Mouse (Mus musculus) heart, embryonic 15.5 days (tissue): Measurements from ENCODE around the gene Pip4k2a. TPM values are rescaled to one million over a fixed set of nuclear protein-coding genes. Genes with fewer than 3 reads are reported as not detected.
A peak's percentile ranks its signal among the peaks of the same experiment; 100 is the strongest.

Source experiments
- ATAC-seq: fragments of 200-750 bp; cut with Nextera tagmentation; replicated peaks from 2 replicates; pipeline ENCODE4 v1.8.0; 2017; ENCODE audit warnings: low read depth, moderate TSS enrichment; ENCODE audit not compliant: insufficient number of reproducible peaks, insufficient read depth, low FRiP score
- H3K27ac ChIP-seq: fragments of 300-500 bp; sonication (generic); 2 replicates; pipeline ENCODE4 v1.5.1; 2015; ENCODE audit warnings: mild to moderate bottlenecking, inconsistent platforms
- H3K27me3 ChIP-seq: fragments of 300-500 bp; sonication (generic); 2 replicates; pipeline ENCODE4 v1.6.1; 2015; ENCODE audit warnings: inconsistent platforms
- H3K36me3 ChIP-seq: fragments of 300-500 bp; sonication (generic); 2 replicates; pipeline ENCODE4 v1.6.1; 2015; ENCODE audit warnings: mild to moderate bottlenecking, inconsistent platforms
- H3K4me1 ChIP-seq: fragments of 300-500 bp; sonication (generic); replicated peaks from 2 replicates; pipeline ENCODE4 v1.6.1; 2015; ENCODE audit warnings: inconsistent platforms
- H3K4me2 ChIP-seq: fragments of 300-500 bp; sonication (generic); 2 replicates; pipeline ENCODE4 v1.6.1; 2015; ENCODE audit warnings: inconsistent platforms, mild to moderate bottlenecking, moderate library complexity
- H3K4me3 ChIP-seq: fragments of 300-500 bp; sonication (generic); 2 replicates; pipeline ENCODE4 v1.5.1; 2015; ENCODE audit warnings: mild to moderate bottlenecking, inconsistent platforms
- H3K9ac ChIP-seq: fragments of 300-500 bp; sonication (generic); 2 replicates; pipeline ENCODE4 v1.6.1; 2015; ENCODE audit warnings: mild to moderate bottlenecking, inconsistent platforms
- H3K9me3 ChIP-seq: fragments of 300-500 bp; sonication (generic); replicated peaks from 2 replicates; pipeline ENCODE4 v1.6.1; 2016; ENCODE audit warnings: inconsistent platforms
- WGBS: fragments of 180-500 bp; shearing (Covaris S2); methylation state at CpG from one replicate; pipeline ENCODE4 v1.1.7; 2015; ENCODE audit warnings: mixed read lengths; 5-methylcytosine and 5-hydroxymethylcytosine counted together
- polyA plus RNA-seq: library from polyadenylated mRNA; unstranded; fragments of >200 nt; fragmentation: Nextera tagmentation; extraction: Ambion mirVana; gene quantifications from 2 replicates; pipeline ENCODE4 v1.2.1, GENCODE M21; 2015

Gene Pip4k2a
- polyA plus RNA-seq, 1 experiment from 2014 or later, result 6.1 TPM

GRCm38 (mm10) chr2:18856461-18856860 is 141.5 kb downstream of the Pip4k2a start:
- H3K4me3 ChIP-seq, result no peak overlapping the region
- H3K9me3 ChIP-seq, result no peaks in the 10 kb centered on the region
- WGBS, result 85% methylated on average over 13 of the region's 13 CpGs
- H3K4me2 ChIP-seq, result no peak overlapping the region
- H3K36me3 ChIP-seq, result no peaks in the 10 kb centered on the region
- H3K27me3 ChIP-seq, result no peaks in the 10 kb centered on the region
- H3K27ac ChIP-seq, result no peak overlapping the region
- ATAC-seq, result no peak
- no peak overlapping the region for H3K9ac ChIP-seq
- peaks cover 4% of the 10 kb centered on the region; the same call in 1 of the 2 replicates for H3K4me1 ChIP-seq

DNA sequence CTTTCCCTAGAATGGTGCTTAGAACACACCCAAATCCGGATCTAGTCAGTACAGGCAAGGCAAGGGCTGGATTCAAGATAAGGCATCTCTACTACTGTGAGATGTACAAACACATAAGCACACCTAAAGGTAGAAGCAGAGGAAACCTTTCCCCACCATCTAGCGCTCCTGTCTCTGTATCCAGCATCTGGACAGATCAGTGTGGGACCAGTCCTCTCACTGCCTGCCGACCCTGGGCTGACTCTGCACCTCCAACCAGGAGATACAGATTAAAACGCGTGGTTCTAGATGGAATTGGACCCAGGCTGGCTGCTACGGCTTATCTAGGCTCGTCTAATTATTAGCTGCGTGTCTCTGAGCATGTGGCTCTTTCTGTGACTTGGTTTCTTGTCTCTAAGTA is 142.7 kb downstream of the Pip4k2a start:
- WGBS, result 42% methylated on average over 8 of the region's 8 CpGs

GRCm38 (mm10) chr2:18853345-18853744 is 144.6 kb downstream of the Pip4k2a start:
- Histone ChIP-seq H3K4me3 (no peak overlapping the region), H3K4me1 (no peaks in the 10 kb centered on the region), H3K4me2 (no peak overlapping the region), H3K27me3 (no peaks in the 10 kb centered on the region), H3K36me3 (no peaks in the 10 kb centered on the region), H3K9ac (no peak overlapping the region), H3K27ac (no peak overlapping the region), H3K9me3 (no peaks in the 10 kb centered on the region)
- WGBS, result 78% methylated on average over 5 of the region's 5 CpGs
- ATAC-seq, result no peak

More for the DNA sequence above, 142.7 kb downstream of the Pip4k2a start:
- no peak for ATAC-seq
- no peaks in the 10 kb centered on the region for H3K36me3 ChIP-seq
- no peaks in the 10 kb centered on the region for H3K9me3 ChIP-seq
- H3K27ac ChIP-seq, result no peak overlapping the region
- H3K4me1 ChIP-seq, result peaks cover under 1% of the 10 kb centered on the region; the same call in 1 of the 2 replicates
- H3K27me3 ChIP-seq, result no peaks in the 10 kb centered on the region
- no peak overlapping the region for H3K9ac ChIP-seq
- no peak overlapping the region for H3K4me3 ChIP-seq
- no peak overlapping the region for H3K4me2 ChIP-seq

DNA sequence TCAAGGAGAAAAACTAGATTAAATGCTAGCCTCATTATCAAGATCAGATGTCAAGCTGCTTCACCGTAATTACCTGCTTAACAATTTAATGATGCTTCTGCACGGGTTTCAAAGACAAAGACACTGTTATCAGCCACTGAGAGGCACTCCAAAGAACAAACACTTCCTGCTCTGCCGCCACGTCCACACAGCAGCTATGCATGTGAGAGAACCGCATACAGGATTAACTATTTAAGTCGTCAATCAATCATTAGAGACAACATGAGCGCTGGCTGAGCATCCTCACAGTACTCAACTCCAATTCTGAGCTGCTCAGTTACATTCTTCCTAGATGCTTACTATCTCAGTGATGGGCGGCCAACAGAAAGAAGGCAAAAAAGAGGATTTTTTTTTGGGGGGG is 147.3 kb downstream of the Pip4k2a start:
- Histone ChIP-seq H3K9ac (no peak overlapping the region), H3K9me3 (no peaks in the 10 kb centered on the region), H3K4me3 (no peak overlapping the region), H3K4me1 (no peaks in the 10 kb centered on the region), H3K27ac (no peak overlapping the region), H3K36me3 (peaks cover 3% of the 10 kb centered on the region; the same call in 1 of the 2 replicates), H3K4me2 (no peak overlapping the region), H3K27me3 (no peaks in the 10 kb centered on the region)
- WGBS, result 53% methylated on average over 8 of the region's 8 CpGs
- no peak for ATAC-seq

- 89% methylated on average over 5 of the region's 5 CpGs for WGBS
- H3K27me3 ChIP-seq, result no peaks in the 10 kb centered on the region
- peaks cover 11% of the 10 kb centered on the region; the same call in 1 of the 2 replicates for H3K36me3 ChIP-seq
- no peak for ATAC-seq
- H3K9ac ChIP-seq, result no peak overlapping the region
- H3K4me1 ChIP-seq, result no peaks in the 10 kb centered on the region
- H3K27ac ChIP-seq, result no peak overlapping the region
- H3K9me3 ChIP-seq, result no peaks in the 10 kb centered on the region
- H3K4me3 ChIP-seq, result no peak overlapping the region
- H3K4me2 ChIP-seq, result no peak overlapping the region
These were observed 149.8 kb downstream of the Pip4k2a start for GRCm38 (mm10) chr2:18848074-18848629.

DNA sequence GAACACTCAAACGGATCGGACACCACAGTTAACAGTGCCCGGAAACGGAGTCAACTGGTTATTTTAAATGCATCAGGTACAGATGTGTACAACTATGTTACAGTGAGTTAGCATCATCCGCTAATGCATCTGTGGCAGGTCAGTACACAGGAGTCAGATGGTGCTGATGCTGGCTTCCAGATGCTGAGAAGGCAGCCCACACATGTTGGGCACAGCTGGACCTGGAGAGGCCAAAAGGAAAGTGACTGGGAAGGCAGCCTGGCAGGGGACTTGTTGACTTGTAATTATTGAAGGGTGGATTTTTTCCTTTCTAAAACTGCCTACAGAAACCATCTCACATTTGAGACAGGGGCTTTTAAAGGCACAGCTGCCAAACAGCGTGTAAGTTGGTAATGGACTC is 155.4 kb downstream of the Pip4k2a start:
- 95% methylated on average over 6 of the region's 6 CpGs for WGBS
- Histone ChIP-seq H3K4me3 (no peak overlapping the region), H3K27ac (no peak overlapping the region), H3K4me2 (no peak overlapping the region), H3K9ac (no peak overlapping the region), H3K27me3 (no peaks in the 10 kb centered on the region), H3K36me3 (peaks cover 11% of the 10 kb centered on the region; the same call in 1 of the 2 replicates), H3K9me3 (no peaks in the 10 kb centered on the region), H3K4me1 (no peaks in the 10 kb centered on the region)
- no peak for ATAC-seq

DNA sequence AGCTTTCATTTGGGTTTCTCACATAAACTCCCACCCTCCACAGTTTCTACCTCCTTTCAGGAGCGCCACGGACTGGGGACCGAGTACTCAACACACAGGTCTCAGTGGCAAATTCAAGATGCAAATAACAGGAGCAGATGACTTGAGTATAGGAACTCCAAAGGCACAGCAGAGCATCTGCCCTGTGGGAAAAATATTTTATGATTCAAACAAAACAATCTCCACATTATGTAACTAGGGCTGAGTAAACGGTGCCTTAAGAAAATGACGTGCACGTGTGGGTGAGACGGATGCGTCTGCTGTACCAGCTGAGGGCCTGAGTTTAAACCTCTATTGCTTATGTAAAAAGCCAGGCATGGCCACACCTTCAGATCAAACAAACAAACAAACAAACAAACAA is 156.9 kb downstream of the Pip4k2a start:
- ATAC-seq, result no peak
- Histone ChIP-seq H3K9me3 (no peaks in the 10 kb centered on the region), H3K36me3 (peaks cover 11% of the 10 kb centered on the region; the same call in 1 of the 2 replicates), H3K4me2 (no peak overlapping the region), H3K9ac (no peak overlapping the region), H3K4me1 (no peaks in the 10 kb centered on the region), H3K27ac (no peak overlapping the region), H3K27me3 (no peaks in the 10 kb centered on the region), H3K4me3 (no peak overlapping the region)
- WGBS, result 93% methylated on average over 8 of the region's 8 CpGs

DNA sequence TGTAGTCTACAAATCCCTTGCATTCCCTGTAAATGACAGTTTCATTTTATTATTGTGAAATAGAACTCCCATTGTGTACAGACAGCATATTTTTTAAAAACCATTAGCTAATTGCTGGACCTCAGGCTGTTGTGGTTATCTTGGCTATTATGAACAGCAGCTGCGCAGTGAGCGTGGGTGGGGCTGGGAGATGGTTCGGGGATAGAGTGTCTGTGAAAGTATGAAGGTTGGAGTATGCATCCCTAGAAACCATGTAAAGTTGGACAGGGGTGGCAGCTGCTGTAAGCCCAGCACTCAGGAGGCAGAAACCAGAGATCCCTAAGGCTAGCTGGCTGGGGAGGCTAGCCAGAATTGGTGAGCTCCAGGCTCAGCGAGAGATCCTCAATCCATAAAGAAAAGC is 158.4 kb downstream of the Pip4k2a start:
- Histone ChIP-seq H3K9me3 (no peaks in the 10 kb centered on the region), H3K9ac (no peak overlapping the region), H3K36me3 (no peaks in the 10 kb centered on the region; the same call in 1 of the 2 replicates), H3K4me1 (no peaks in the 10 kb centered on the region), H3K27ac (no peak overlapping the region), H3K4me3 (no peak overlapping the region), H3K4me2 (no peak overlapping the region), H3K27me3 (no peaks in the 10 kb centered on the region)
- ATAC-seq, result no peak
- 83% methylated on average over 4 of the region's 4 CpGs for WGBS

- no peaks in the 10 kb centered on the region for H3K27me3 ChIP-seq
- WGBS, result 80% methylated on average over 12 of the region's 12 CpGs
- no peak overlapping the region for H3K4me2 ChIP-seq
- H3K9me3 ChIP-seq, result no peaks in the 10 kb centered on the region
- no peaks in the 10 kb centered on the region for H3K36me3 ChIP-seq
- H3K9ac ChIP-seq, result no peak overlapping the region
- no peak for ATAC-seq
- no peak overlapping the region for H3K27ac ChIP-seq
- peaks cover 4% of the 10 kb centered on the region; the same call in 1 of the 2 replicates for H3K4me1 ChIP-seq
- H3K4me3 ChIP-seq, result no peak overlapping the region
These were observed 162.5 kb downstream of the Pip4k2a start for GRCm38 (mm10) chr2:18835266-18835908.

- no peaks in the 10 kb centered on the region for H3K36me3 ChIP-seq
- peak; percentile 78 for ATAC-seq
- 0 out of 2 replicates have a peak overlapping the region, but pooled peaks have one; percentile 5 for H3K27ac ChIP-seq
- no peak overlapping the region for H3K9ac ChIP-seq
- no peak overlapping the region for H3K4me2 ChIP-seq
- no peaks in the 10 kb centered on the region for H3K9me3 ChIP-seq
- no peaks in the 10 kb centered on the region for H3K27me3 ChIP-seq
- peaks cover 4% of the 10 kb centered on the region; the same call in 1 of the 2 replicates for H3K4me1 ChIP-seq
- H3K4me3 ChIP-seq, result no peak overlapping the region
- 42% methylated on average over 9 of the region's 9 CpGs for WGBS
These were observed 164.8 kb downstream of the Pip4k2a start for GRCm38 (mm10) chr2:18833024-18833590.

DNA sequence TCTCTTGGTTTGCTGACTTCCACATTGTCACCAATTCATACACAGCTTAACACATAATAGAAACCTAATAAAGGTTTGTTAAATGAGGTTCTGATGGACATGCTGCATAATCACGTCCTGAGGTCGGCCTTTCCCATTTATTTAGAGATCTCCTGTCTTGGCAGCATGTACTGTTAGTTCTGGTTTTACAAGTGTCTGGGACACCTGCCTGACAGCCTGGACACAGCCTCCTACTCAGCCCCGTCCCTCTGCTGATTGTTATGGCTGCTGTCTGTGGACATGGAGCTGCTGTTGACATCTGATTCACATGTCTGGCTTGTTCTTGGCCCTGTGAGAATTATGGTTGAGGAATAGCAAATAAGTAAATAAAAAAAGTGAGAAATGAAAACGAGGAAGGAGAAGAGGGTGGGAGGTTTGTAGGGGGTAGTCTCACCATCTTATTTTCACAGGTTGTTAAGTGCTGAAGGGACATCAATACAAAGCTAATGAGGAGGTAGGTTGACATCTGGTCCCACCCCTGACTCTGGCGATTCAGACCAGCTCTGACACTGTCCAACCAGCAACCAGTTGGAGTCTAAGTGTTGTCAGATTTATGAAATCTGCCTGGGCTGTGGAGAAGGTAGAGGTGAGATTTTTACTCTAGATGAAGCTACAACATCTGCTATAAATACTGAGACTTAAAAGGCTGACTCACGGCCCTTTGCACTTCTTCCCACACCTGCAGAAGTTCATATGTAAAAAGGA is 166.7 kb downstream of the Pip4k2a start:
- Histone ChIP-seq H3K4me2 (no peak overlapping the region), H3K27me3 (no peaks in the 10 kb centered on the region), H3K27ac (peak overlapping the region; percentile 43; the same call in 1 of the 2 replicates), H3K4me1 (peaks cover 4% of the 10 kb centered on the region; the same call in 1 of the 2 replicates), H3K4me3 (no peak overlapping the region), H3K9ac (no peak overlapping the region), H3K36me3 (no peaks in the 10 kb centered on the region), H3K9me3 (no peaks in the 10 kb centered on the region)
- WGBS, result 37% methylated on average over 6 of the region's 6 CpGs
- ATAC-seq, result 0 out of 2 replicates have a peak, but pooled peaks have one; percentile 57
